Mouse (Mus musculus) intestine, embryonic 16.5 days (tissue): ENCODE data around the gene Tmem168. TPM values are rescaled to one million over a fixed set of nuclear protein-coding genes. Genes with fewer than 3 reads are reported as not detected.

Source experiments
- ATAC-seq: fragments of 200-750 bp; cut with Nextera tagmentation; 2 replicates; pipeline ENCODE4 v1.8.0; 2017; ENCODE audit warnings: moderate TSS enrichment, moderate library complexity
- H3K27ac ChIP-seq: fragments of 300-500 bp; sonication (generic); 2 replicates; pipeline ENCODE4 v1.5.1; 2014; ENCODE audit warnings: mild to moderate bottlenecking, low read length
- H3K27me3 ChIP-seq: fragments of 300-500 bp; sonication (generic); replicated peaks from 2 replicates; pipeline ENCODE4 v1.6.1; 2014; ENCODE audit warnings: low read length, control low read depth, mixed read lengths; ENCODE audit not compliant: control insufficient read depth, insufficient read depth
- H3K36me3 ChIP-seq: fragments of 300-500 bp; sonication (generic); 2 replicates; pipeline ENCODE4 v1.6.1; 2014; ENCODE audit warnings: low read length, control low read depth; ENCODE audit not compliant: control insufficient read depth, insufficient read depth
- H3K4me1 ChIP-seq: fragments of 300-500 bp; sonication (generic); 2 replicates; pipeline ENCODE4 v1.6.1; 2014; ENCODE audit warnings: low read length, control low read depth, mixed read lengths; ENCODE audit not compliant: control insufficient read depth, insufficient read depth
- H3K4me2 ChIP-seq: fragments of 300-500 bp; sonication (generic); 2 replicates; pipeline ENCODE4 v1.6.1; 2014; ENCODE audit warnings: low read depth, low read length, control low read depth
- H3K4me3 ChIP-seq: fragments of 300-500 bp; sonication (generic); 2 replicates; pipeline ENCODE4 v1.5.1; 2014; ENCODE audit warnings: mild to moderate bottlenecking, low read length
- H3K9ac ChIP-seq: fragments of 300-500 bp; sonication (generic); 2 replicates; pipeline ENCODE4 v1.6.1; 2014; ENCODE audit warnings: low read depth, low read length
- H3K9me3 ChIP-seq: fragments of 300-500 bp; sonication (generic); 2 replicates; pipeline ENCODE4 v1.6.1; 2016; ENCODE audit warnings: low read length, control low read depth; ENCODE audit not compliant: control insufficient read depth
- WGBS: fragments of 180-500 bp; shearing (Covaris S2); extraction: QIAGEN DNeasy Blood & Tissue Kit; methylation state at CpG from one replicate; pipeline ENCODE4 v1.1.7; 2014; 5-methylcytosine and 5-hydroxymethylcytosine counted together
- polyA plus RNA-seq: library from polyadenylated mRNA; unstranded; fragments of >200 nt; fragmentation: Nextera tagmentation; extraction: Ambion mirVana; gene quantifications from 2 replicates; pipeline ENCODE4 v1.2.1, GENCODE M21; 2015

The Tmem168 gene
- polyA plus RNA-seq, 1 experiment from 2014 or later, result 30.1 TPM

GRCm38 (mm10) chr6:13617110-13617509 is 9.2 kb upstream of the Tmem168 start:
- no peak overlapping the region for H3K9ac ChIP-seq
- no peak for ATAC-seq
- WGBS, result 87% methylated on average over 3 of the region's 3 CpGs

GRCm38 (mm10) chr6:13614568-13614967 is 6.7 kb upstream of the Tmem168 start:
- no peak overlapping the region for H3K4me3 ChIP-seq
- no peaks in the 10 kb centered on the region for H3K9me3 ChIP-seq
- H3K4me2 ChIP-seq, result no peak overlapping the region
- H3K27me3 ChIP-seq, result no peaks in the 10 kb centered on the region
- no peak overlapping the region for H3K9ac ChIP-seq
- ATAC-seq, result no peak
- no peaks in the 10 kb centered on the region for H3K36me3 ChIP-seq
- H3K27ac ChIP-seq, result no peak overlapping the region
- no peaks in the 10 kb centered on the region for H3K4me1 ChIP-seq
- whole genome bisulfite sequencing, result 85% methylated on average over 3 of the region's 3 CpGs

More at GRCm38 (mm10) chr6:13617110-13617509, 9.2 kb upstream of the Tmem168 start:
- Histone ChIP-seq H3K27me3 (no peaks in the 10 kb centered on the region), H3K4me3 (no peak overlapping the region), H3K27ac (no peak overlapping the region), H3K36me3 (no peaks in the 10 kb centered on the region), H3K9me3 (no peaks in the 10 kb centered on the region), H3K4me1 (no peaks in the 10 kb centered on the region), H3K4me2 (no peak overlapping the region)

- Histone ChIP-seq H3K27ac (no peak overlapping the region), H3K4me3 (no peak overlapping the region), H3K27me3 (no peaks in the 10 kb centered on the region), H3K9me3 (no peaks in the 10 kb centered on the region), H3K9ac (no peak overlapping the region), H3K4me2 (no peak overlapping the region), H3K36me3 (no peaks in the 10 kb centered on the region), H3K4me1 (no peaks in the 10 kb centered on the region)
- no peak for ATAC-seq
- WGBS, result 78% methylated on average over 3 of the region's 3 CpGs
These were observed 5.8 kb upstream of the Tmem168 start for GRCm38 (mm10) chr6:13613671-13614070.

- no peak for ATAC-seq
- 91% methylated on average over 2 of the region's 2 CpGs for WGBS
These were observed 3.0 kb upstream of the Tmem168 start for GRCm38 (mm10) chr6:13610869-13611268.

GRCm38 (mm10) chr6:13609353-13610140 is 1.6 kb upstream of the Tmem168 start:
- ATAC-seq, result no peak
- Histone ChIP-seq H3K36me3 (no peaks in the 10 kb centered on the region), H3K4me1 (0 out of 2 replicates have a peak, but pooled peaks cover 5% of the 10 kb centered on the region), H3K27ac (no peak overlapping the region), H3K27me3 (no peaks in the 10 kb centered on the region), H3K9ac (no peak overlapping the region), H3K4me2 (no peak overlapping the region), H3K4me3 (no peak overlapping the region), H3K9me3 (no peaks in the 10 kb centered on the region)
- WGBS, result 75% methylated on average over 5 of the region's 5 CpGs

More at GRCm38 (mm10) chr6:13610869-13611268, 3.0 kb upstream of the Tmem168 start:
- H3K27me3 ChIP-seq, result no peaks in the 10 kb centered on the region
- H3K4me3 ChIP-seq, result no peak overlapping the region
- H3K9ac ChIP-seq, result no peak overlapping the region
- no peak overlapping the region for H3K27ac ChIP-seq
- H3K4me2 ChIP-seq, result no peak overlapping the region
- H3K4me1 ChIP-seq, result 0 out of 2 replicates have a peak, but pooled peaks cover 5% of the 10 kb centered on the region
- H3K36me3 ChIP-seq, result no peaks in the 10 kb centered on the region
- H3K9me3 ChIP-seq, result no peaks in the 10 kb centered on the region

GRCm38 (mm10) chr6:13606921-13607620 is 829 bp downstream of the Tmem168 start:
- Histone ChIP-seq H3K36me3 (no peaks in the 10 kb centered on the region), H3K9ac (peak overlapping the region; percentile 96), H3K4me3 (peak overlapping the region; percentile 80), H3K4me1 (0 out of 2 replicates have a peak, but pooled peaks cover 5% of the 10 kb centered on the region), H3K4me2 (peak overlapping the region; percentile 56), H3K27ac (peak overlapping the region; percentile 94), H3K27me3 (no peaks in the 10 kb centered on the region), H3K9me3 (no peaks in the 10 kb centered on the region)
- 10% methylated on average over 15 of the region's 15 CpGs for WGBS
- ATAC-seq, result 0 out of 2 replicates have a peak, but pooled peaks have one; percentile 1

GRCm38 (mm10) chr6:13606394-13606793 is 1.5 kb downstream of the Tmem168 start:
- no peaks in the 10 kb centered on the region for H3K27me3 ChIP-seq

GRCm38 (mm10) chr6:13603134-13603533 is 4.8 kb downstream of the Tmem168 start:
- Histone ChIP-seq H3K27me3 (no peaks in the 10 kb centered on the region), H3K9ac (no peak overlapping the region), H3K27ac (no peak overlapping the region), H3K4me3 (no peak overlapping the region), H3K4me1 (peaks cover 9% of the 10 kb centered on the region; the same call in 1 of the 2 replicates), H3K4me2 (no peak overlapping the region), H3K36me3 (no peaks in the 10 kb centered on the region), H3K9me3 (no peaks in the 10 kb centered on the region)
- 94% methylated on average over 6 of the region's 6 CpGs for WGBS
- ATAC-seq, result no peak

More at GRCm38 (mm10) chr6:13606394-13606793, 1.5 kb downstream of the Tmem168 start:
- no peak overlapping the region for H3K9ac ChIP-seq
- peak overlapping the region; percentile 80; the same call in 1 of the 2 replicates for H3K4me3 ChIP-seq
- no peak overlapping the region for H3K27ac ChIP-seq
- peaks cover 9% of the 10 kb centered on the region; the same call in 1 of the 2 replicates for H3K4me1 ChIP-seq
- H3K36me3 ChIP-seq, result no peaks in the 10 kb centered on the region
- no peak for ATAC-seq
- 76% methylated on average over 4 of the region's 4 CpGs for WGBS
- H3K9me3 ChIP-seq, result no peaks in the 10 kb centered on the region
- H3K4me2 ChIP-seq, result peak overlapping the region; percentile 56

GRCm38 (mm10) chr6:13601587-13601986 is 6.3 kb downstream of the Tmem168 start:
- Histone ChIP-seq H3K4me1 (peaks cover 7% of the 10 kb centered on the region; the same call in 1 of the 2 replicates), H3K36me3 (no peaks in the 10 kb centered on the region), H3K9me3 (no peaks in the 10 kb centered on the region), H3K4me3 (no peak overlapping the region), H3K4me2 (no peak overlapping the region), H3K27me3 (no peaks in the 10 kb centered on the region), H3K9ac (no peak overlapping the region), H3K27ac (no peak overlapping the region)
- WGBS, result 63% methylated on average over 6 of the region's 6 CpGs
- peak; percentile 50 for ATAC-seq
